Mouse (Mus musculus) G1E (cell line): ENCODE results near the gene Adora2b. TPM values are rescaled to one million over a fixed set of nuclear protein-coding genes. Genes with fewer than 3 reads are reported as not detected.

ENCODE experiments used
- ATAC-seq: 2 replicates; pipeline ENCODE4 v1.8.0; 2016; ENCODE audit warnings: mild to moderate bottlenecking; ENCODE audit not compliant: insufficient number of reproducible peaks, poor library complexity, low FRiP score, severe bottlenecking; ENCODE audit errors: extremely low read depth
- DNase-seq: peaks from one replicate; pipeline ENCODE4 v3.0.0; 2012; ENCODE audit warnings: low spot score
- H3K27me3 ChIP-seq: 2 replicates; pipeline ENCODE4 v1.6.1; 2012; ENCODE audit warnings: mild to moderate bottlenecking, low read length, inconsistent platforms; ENCODE audit not compliant: insufficient read depth
- H3K36me3 ChIP-seq: replicated peaks from 2 replicates; pipeline ENCODE3; 2012; ENCODE audit warnings: mild to moderate bottlenecking, inconsistent platforms
- H3K4me1 ChIP-seq: 2 replicates; pipeline ENCODE4 v1.6.1; 2012; ENCODE audit warnings: low read depth, low read length, inconsistent platforms, mixed read lengths; ENCODE audit not compliant: insufficient read depth
- H3K4me3 ChIP-seq: 2 replicates; pipeline ENCODE4 v1.5.1; 2012; ENCODE audit warnings: low read depth, mild to moderate bottlenecking, inconsistent platforms, low read length, moderate library complexity, mixed read lengths
- H3K9me3 ChIP-seq: replicated peaks from 2 replicates; pipeline ENCODE4 v1.6.1; 2012; ENCODE audit warnings: inconsistent platforms
- CTCF ChIP-seq: IDR thresholded peaks from 2 replicates; pipeline ENCODE4 v1.5.1; 2012; ENCODE audit warnings: low read depth, low read length, inconsistent platforms, mixed read lengths
- GATA1 ChIP-seq: IDR thresholded peaks from 2 replicates; pipeline ENCODE4 v1.6.1; 2012; ENCODE audit warnings: borderline replicate concordance, low read length, inconsistent platforms, mixed read lengths
- GATA2 ChIP-seq: IDR thresholded peaks from 2 replicates; pipeline ENCODE4 v1.6.1; 2012; ENCODE audit warnings: low read depth, low read length, inconsistent platforms, borderline replicate concordance
- POLR2AphosphoS5 ChIP-seq: IDR thresholded peaks from 2 replicates; pipeline ENCODE4 v1.6.1; 2012; ENCODE audit warnings: low read depth, low read length, inconsistent platforms; ENCODE audit not compliant: insufficient replicate concordance
- TAL1 ChIP-seq: conservative IDR thresholded peaks from 2 replicates; pipeline ENCODE4 v1.6.1; 2012; ENCODE audit warnings: low read depth, low read length, inconsistent platforms, mixed read lengths
- polyA plus RNA-seq: library from polyadenylated mRNA; stranded (reverse); fragments of >175 nt; gene quantifications from 2 replicates; pipeline ENCODE4 v1.2.3, GENCODE M21; 2012
- total RNA-seq, 2 experiments: library from RNA; stranded (forward) in 1 of 2; stranded (reverse) in 1 of 2; fragments of 200-1000 nt in 1 of 2; fragments of >200 nt in 1 of 2; fragmentation: Nextera tagmentation in 1 of 2; gene quantifications; 2 replicates each; pipeline ENCODE4 v1.2.3; 2014 to 2017

The Adora2b gene
- total RNA-seq (2014; fragmentation: Nextera tagmentation), result not detected in 2 replicates
- total RNA-seq (2017), result 0.16 and 0.29 TPM in 2 replicates
- 0.03 and 0.04 TPM in 2 replicates for polyA plus RNA-seq

DNA sequence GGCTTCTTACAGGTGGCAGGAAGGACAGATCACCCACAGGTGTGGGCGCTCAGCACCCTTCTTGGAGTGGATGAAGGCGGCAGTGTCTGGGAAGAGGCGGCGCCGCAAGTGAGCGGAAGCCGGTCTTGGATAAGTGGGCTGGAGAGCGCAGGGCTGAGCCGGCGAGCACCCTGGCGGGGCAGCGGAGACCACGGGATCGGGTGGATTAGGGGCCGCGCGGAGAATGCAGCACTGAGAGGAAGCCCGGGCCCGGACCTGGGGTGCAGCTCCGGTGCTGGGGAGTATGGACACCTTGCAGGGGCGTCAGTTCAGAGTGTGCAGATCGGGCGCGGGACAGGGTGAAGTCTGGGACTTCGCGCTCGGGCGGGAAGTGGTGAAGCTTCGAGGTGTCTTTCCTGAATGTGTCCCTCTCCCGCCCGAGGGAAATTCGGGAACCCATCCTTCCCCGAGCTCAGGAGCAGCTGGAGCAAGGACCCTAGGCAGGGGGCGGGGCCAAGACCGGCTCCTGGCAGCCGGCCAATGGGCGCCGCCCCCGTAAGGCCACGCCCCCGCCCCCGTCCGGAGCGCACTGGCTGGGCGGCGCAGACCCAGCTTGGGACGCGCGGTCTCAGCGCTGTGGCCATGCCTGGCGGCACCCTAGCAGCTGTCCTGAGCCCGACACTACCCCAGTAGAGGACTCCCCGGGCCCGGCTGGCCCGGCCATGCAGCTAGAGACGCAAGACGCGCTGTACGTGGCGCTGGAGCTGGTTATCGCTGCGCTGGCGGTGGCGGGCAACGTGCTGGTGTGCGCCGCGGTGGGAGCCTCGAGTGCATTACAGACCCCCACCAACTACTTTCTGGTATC, at the start of gene Adora2b:
Gene Adora2b, plus strand, starts transcription at position 584 of the 844 bp plus-strand sequence.
- no peaks in the 10 kb centered on the region for H3K36me3 ChIP-seq
- H3K4me3 ChIP-seq, result peak within 1 kb of the TSS; percentile 72
- H3K9me3 ChIP-seq, result peaks cover 11% of the 10 kb centered on the region
- peaks cover 24% of the 10 kb centered on the region for H3K4me1 ChIP-seq
- ATAC-seq (no peak), DNase-seq (peak; percentile 73)
- no peak for TF ChIP-seq CTCF
- TF ChIP-seq POLR2AphosphoS5, result no peak
- no peak for TF ChIP-seq GATA2
- no peak for TF ChIP-seq TAL1
- TF ChIP-seq GATA1, result no peak
- H3K27me3 ChIP-seq, result peaks cover 82% of the 10 kb centered on the region

DNA sequence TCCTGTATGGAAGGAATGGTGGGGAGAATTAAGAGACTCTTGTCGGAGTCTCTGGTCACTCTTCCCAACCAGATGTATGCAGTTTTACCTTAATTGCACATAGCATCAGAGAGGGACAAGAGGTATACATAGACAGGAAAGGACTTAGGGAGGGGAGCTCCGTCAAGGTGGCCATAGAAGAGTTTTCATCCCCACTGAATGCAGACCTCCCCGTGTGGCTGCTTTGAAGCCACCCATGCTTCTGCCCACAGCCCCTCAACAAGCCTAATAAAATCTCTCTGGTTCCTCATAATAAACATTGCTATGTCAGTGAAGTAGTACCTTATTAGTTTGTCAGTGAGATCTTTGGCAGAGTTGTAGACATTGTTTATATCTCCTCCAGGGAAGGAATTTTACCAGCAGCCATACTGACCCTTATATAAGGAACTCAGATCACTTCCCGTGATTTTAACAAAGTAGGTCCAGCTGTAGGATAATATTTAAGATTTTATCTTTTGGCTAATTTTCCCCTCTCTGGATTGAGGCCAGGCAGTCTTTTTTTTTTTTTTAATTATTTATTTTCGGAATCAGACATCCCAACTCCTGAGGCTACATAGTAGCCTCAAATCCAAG, 47.8 kb upstream of the Adora2b start:
- DNase-seq, result no peak
- H3K4me3 ChIP-seq, result no peak overlapping the region
- no peak for ATAC-seq
- no peaks in the 10 kb centered on the region for H3K9me3 ChIP-seq
- TF ChIP-seq GATA2 (no peak), TAL1 (no peak), GATA1 (no peak), POLR2AphosphoS5 (no peak), CTCF (no peak)
- no peaks in the 10 kb centered on the region for H3K4me1 ChIP-seq
- no peaks in the 10 kb centered on the region for H3K27me3 ChIP-seq
- no peaks in the 10 kb centered on the region for H3K36me3 ChIP-seq

DNA sequence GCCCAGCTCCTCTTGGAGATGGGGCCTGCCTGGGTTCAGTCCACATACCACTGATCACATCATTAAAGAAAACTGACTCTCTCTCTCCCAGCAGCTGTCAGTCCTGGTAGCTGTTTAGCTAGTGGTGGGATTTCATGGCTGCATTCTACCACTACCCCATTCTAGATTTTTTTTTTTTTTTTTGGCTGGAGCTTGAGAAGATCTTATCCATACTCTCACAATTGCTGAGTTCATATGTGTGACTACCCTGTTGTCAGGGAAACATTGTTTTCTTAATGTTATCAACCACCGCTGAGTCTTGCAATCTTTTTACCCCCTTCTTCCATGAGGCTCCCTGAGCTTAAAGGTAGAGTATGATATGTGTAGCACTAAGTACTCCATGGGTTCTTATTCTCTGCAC, 46.1 kb upstream of the Adora2b start:
- H3K4me1 ChIP-seq, result peaks cover 3% of the 10 kb centered on the region
- TF ChIP-seq TAL1 (no peak), GATA1 (no peak), POLR2AphosphoS5 (no peak), GATA2 (no peak), CTCF (no peak)
- H3K36me3 ChIP-seq, result no peaks in the 10 kb centered on the region
- H3K9me3 ChIP-seq, result no peaks in the 10 kb centered on the region
- DNase-seq, result no peak
- no peak overlapping the region for H3K4me3 ChIP-seq
- no peaks in the 10 kb centered on the region for H3K27me3 ChIP-seq
- ATAC-seq, result no peak

DNA sequence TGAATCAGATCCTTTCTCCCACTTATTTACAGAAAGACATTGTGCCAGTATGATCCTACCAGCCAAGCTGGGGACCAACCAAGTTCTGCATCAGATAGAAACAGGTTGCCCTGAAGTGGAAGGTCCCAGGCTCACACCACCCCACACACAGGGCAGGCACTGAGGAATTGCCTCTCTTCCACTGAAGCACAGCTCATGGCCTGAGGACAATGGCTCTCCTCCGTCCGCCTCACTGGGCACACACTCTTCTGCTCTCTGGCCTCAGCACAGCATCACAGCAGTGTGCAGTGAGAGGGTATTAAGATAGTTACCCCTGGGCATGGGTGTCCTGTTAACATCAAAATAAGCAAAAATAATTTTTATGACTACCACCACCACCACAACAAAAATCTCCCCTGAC, 39.7 kb upstream of the Adora2b start:
- no peak for ATAC-seq
- TF ChIP-seq TAL1, result no peak
- no peak for TF ChIP-seq GATA2
- no peak for TF ChIP-seq CTCF
- TF ChIP-seq GATA1, result no peak
- TF ChIP-seq POLR2AphosphoS5, result no peak
- Histone ChIP-seq H3K4me3 (no peak overlapping the region), H3K9me3 (no peaks in the 10 kb centered on the region), H3K36me3 (peaks cover 5% of the 10 kb centered on the region), H3K4me1 (peaks cover 6% of the 10 kb centered on the region), H3K27me3 (peaks cover 6% of the 10 kb centered on the region; the same call in 1 of the 2 replicates)
- DNase-seq, result no peak

DNA sequence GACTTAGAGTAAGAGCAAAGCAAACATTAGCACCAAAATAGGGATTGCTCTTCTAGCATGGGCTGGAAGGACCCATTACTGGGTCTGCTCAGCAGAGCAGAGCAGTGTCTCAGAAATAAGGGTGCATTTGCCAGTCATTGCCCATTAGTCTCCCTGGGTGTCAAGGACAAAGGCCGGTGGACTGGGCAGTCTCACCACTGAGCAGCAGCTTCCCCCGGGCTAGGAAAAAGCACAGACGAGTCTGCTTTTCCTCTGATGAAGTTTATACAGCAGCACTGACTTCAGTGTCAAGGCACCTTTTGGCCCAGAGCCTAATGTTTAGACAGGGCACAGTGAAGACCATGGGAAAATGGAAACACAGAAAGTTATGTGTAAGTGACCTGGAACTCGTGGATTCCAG, 38.9 kb upstream of the Adora2b start:
- ATAC-seq (no peak), DNase-seq (no peak)
- Histone ChIP-seq H3K27me3 (peaks cover 6% of the 10 kb centered on the region; the same call in 1 of the 2 replicates), H3K36me3 (peaks cover 5% of the 10 kb centered on the region), H3K9me3 (no peaks in the 10 kb centered on the region), H3K4me1 (peaks cover 6% of the 10 kb centered on the region), H3K4me3 (no peak overlapping the region)
- no peak for TF ChIP-seq TAL1
- no peak for TF ChIP-seq GATA1
- TF ChIP-seq GATA2, result no peak
- TF ChIP-seq POLR2AphosphoS5, result no peak
- TF ChIP-seq CTCF, result no peak

DNA sequence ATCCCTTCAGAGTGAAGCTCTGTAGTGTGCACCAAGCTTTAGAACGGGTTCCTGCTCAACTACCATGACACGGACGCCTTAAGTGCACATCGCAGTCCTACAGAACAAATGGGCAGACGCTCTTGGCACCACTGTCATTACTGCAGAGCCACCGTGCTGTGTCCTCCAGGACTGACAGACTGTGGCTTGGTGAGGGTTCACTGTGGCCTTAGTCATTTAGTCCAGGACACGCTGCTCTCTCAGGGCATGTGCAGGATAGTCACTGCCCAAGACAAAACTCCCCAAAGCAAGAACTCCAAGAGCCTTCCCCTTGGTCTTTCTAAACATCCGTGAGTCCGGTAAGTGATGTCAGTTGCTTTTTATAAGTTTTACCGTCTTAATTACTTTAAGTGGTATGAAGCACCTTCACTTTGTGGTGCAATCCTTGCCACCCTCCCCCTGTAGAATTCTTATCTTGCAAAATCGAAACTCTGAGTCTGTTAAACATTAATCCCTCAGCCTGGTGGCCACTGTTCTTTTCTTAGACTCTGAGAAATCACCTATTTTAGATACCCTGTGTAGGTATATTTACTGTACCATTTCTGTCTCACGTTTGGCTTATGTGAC, 35.3 kb upstream of the Adora2b start:
- ATAC-seq (no peak), DNase-seq (no peak)
- Histone ChIP-seq H3K4me1 (peaks cover 4% of the 10 kb centered on the region; the same call in 1 of the 2 replicates), H3K9me3 (no peaks in the 10 kb centered on the region), H3K4me3 (no peak overlapping the region), H3K36me3 (peaks cover 5% of the 10 kb centered on the region), H3K27me3 (peaks cover 12% of the 10 kb centered on the region; the same call in 1 of the 2 replicates)
- TF ChIP-seq POLR2AphosphoS5, result no peak
